Mouse (Mus musculus) hindbrain, embryonic 12.5 days (tissue): Measurements from ENCODE around the gene Fam50b. TPM values are rescaled to one million over a fixed set of nuclear protein-coding genes. Genes with fewer than 3 reads are reported as not detected.

Source experiments
- ATAC-seq: fragments of 200-750 bp; cut with Nextera tagmentation; 2 replicates; pipeline ENCODE4 v1.8.0; 2017; ENCODE audit warnings: moderate TSS enrichment; ENCODE audit not compliant: low FRiP score
- H3K27ac ChIP-seq: fragments of 300-500 bp; sonication (generic); 2 replicates; pipeline ENCODE4 v1.5.1; 2016; ENCODE audit warnings: mild to moderate bottlenecking
- H3K27me3 ChIP-seq: fragments of 300-500 bp; sonication (generic); 2 replicates; pipeline ENCODE4 v1.6.1; 2016; ENCODE audit warnings: mild to moderate bottlenecking
- H3K36me3 ChIP-seq: fragments of 300-500 bp; sonication (generic); 2 replicates; pipeline ENCODE4 v1.6.1; 2016; ENCODE audit warnings: mild to moderate bottlenecking
- H3K4me1 ChIP-seq: fragments of 300-500 bp; sonication (generic); 2 replicates; pipeline ENCODE4 v1.6.1; 2016
- H3K4me2 ChIP-seq: fragments of 300-500 bp; sonication (generic); replicated peaks from 2 replicates; pipeline ENCODE4 v1.6.1; 2016; ENCODE audit warnings: mild to moderate bottlenecking
- H3K4me3 ChIP-seq: fragments of 300-500 bp; sonication (generic); 2 replicates; pipeline ENCODE4 v1.5.1; 2016; ENCODE audit warnings: mild to moderate bottlenecking
- H3K9ac ChIP-seq: fragments of 300-500 bp; sonication (generic); 2 replicates; pipeline ENCODE4 v1.6.1; 2016; ENCODE audit warnings: mild to moderate bottlenecking, moderate library complexity
- H3K9me3 ChIP-seq: fragments of 300-500 bp; sonication (generic); replicated peaks from 2 replicates; pipeline ENCODE4 v1.6.1; 2016; ENCODE audit warnings: mild to moderate bottlenecking
- WGBS: fragments of 180-500 bp; shearing (Covaris S2); methylation state at CpG from one replicate; pipeline ENCODE4 v1.1.7; 2016; 5-methylcytosine and 5-hydroxymethylcytosine counted together
- polyA plus RNA-seq: library from polyadenylated mRNA; unstranded; fragments of >200 nt; fragmentation: Nextera tagmentation; extraction: Ambion mirVana; gene quantifications from 2 replicates; pipeline ENCODE4 v1.2.1, GENCODE M21; 2016

The Fam50b gene
- polyA plus RNA-seq, 1 experiment from 2014 or later: 0.17 TPM

DNA sequence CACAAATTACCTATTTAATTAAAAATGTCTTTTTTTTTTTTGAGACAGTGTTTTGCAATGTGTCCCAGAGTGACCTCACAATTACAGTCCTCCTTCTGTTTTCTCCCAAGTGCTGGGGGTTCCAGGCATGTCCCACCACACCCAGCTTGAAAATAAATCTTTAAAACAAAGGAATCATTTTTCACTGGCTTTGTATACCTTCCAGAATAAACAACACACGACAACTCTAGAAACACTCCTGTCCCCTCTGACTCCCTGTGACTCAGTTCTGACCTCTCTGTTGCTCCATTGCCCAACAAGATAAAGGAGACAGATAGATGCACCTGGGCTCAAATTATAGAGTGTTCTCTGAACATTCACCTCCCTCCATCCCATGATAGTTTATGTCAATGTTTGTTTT, 21.8 kb upstream of the Fam50b start:
- Histone ChIP-seq H3K36me3 (no peaks in the 10 kb centered on the region), H3K9ac (no peak overlapping the region), H3K4me1 (peaks cover 17% of the 10 kb centered on the region), H3K27ac (no peak overlapping the region), H3K4me3 (no peak overlapping the region), H3K27me3 (no peaks in the 10 kb centered on the region), H3K4me2 (no peak overlapping the region), H3K9me3 (no peaks in the 10 kb centered on the region)
- WGBS: 72% methylated on average over 1 of the region's 1 CpGs
- ATAC-seq: no peak

- no peak for ATAC-seq
- Histone ChIP-seq H3K27me3 (no peaks in the 10 kb centered on the region), H3K36me3 (no peaks in the 10 kb centered on the region), H3K4me1 (peaks cover 20% of the 10 kb centered on the region), H3K9ac (no peak overlapping the region), H3K9me3 (no peaks in the 10 kb centered on the region), H3K4me2 (no peak overlapping the region), H3K4me3 (no peak overlapping the region), H3K27ac (no peak overlapping the region)
- 48% methylated on average over 7 of the region's 7 CpGs for WGBS
Measured at GRCm38 (mm10) chr13:34715437-34715838, 19.2 kb upstream of the Fam50b start.

DNA sequence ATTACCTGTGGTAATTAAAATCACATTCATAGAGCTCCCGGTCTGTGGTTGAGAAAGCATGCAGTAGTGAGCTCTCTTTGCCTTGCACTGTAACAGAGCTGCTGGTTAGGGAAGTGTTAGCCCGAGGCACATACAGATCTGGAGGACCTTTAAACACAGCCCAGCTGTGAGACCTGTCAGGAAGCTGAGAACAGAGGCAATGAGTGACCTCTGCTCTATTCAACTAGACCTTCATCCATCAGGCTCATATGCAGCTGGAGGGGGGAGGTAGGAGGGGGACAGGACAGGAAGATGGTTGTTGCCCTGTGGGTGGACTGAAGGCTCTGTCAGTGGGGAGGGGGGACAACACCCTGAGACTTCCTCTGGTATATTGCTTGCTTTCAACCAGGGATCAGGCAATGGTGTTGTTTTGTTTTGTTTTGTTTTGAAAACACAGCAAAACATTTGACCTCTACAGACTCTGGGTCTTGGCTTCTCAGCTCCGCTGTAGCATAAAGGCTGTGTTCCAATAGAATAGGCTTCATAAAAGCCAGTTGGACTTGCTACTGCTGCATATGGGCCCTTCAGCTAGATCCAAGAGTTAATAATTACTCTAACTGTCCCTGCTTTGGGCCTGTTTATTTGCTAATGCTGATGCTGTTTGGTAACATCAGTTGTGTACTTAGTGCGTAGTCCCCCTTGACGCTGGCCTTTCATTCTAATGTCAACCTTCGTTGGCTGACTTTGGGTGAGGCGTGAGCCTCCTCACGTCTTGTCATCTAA, 9.6 kb upstream of the Fam50b start:
- Histone ChIP-seq H3K4me3 (no peak overlapping the region), H3K9me3 (no peaks in the 10 kb centered on the region; the same call in 1 of the 2 replicates), H3K27ac (no peak overlapping the region), H3K9ac (no peak overlapping the region), H3K27me3 (no peaks in the 10 kb centered on the region), H3K4me2 (no peak overlapping the region), H3K4me1 (peaks cover 18% of the 10 kb centered on the region), H3K36me3 (no peaks in the 10 kb centered on the region)
- no peak for ATAC-seq
- WGBS: 72% methylated on average over 8 of the region's 8 CpGs

GRCm38 (mm10) chr13:34725800-34726476, 8.7 kb upstream of the Fam50b start:
- no peak overlapping the region for H3K9ac ChIP-seq
- peaks cover 18% of the 10 kb centered on the region for H3K4me1 ChIP-seq
- ATAC-seq: 0 out of 2 replicates have a peak, but pooled peaks have one; percentile 26
- no peaks in the 10 kb centered on the region for H3K36me3 ChIP-seq
- no peaks in the 10 kb centered on the region; the same call in 1 of the 2 replicates for H3K9me3 ChIP-seq
- H3K4me3 ChIP-seq: no peak overlapping the region
- WGBS: 41% methylated on average over 9 of the region's 9 CpGs
- no peaks in the 10 kb centered on the region for H3K27me3 ChIP-seq
- peak overlapping the region; percentile 24 for H3K4me2 ChIP-seq
- peak overlapping the region; percentile 62; the same call in 1 of the 2 replicates for H3K27ac ChIP-seq

- Histone ChIP-seq H3K36me3 (no peaks in the 10 kb centered on the region), H3K9me3 (no peaks in the 10 kb centered on the region; the same call in 1 of the 2 replicates), H3K27me3 (no peaks in the 10 kb centered on the region), H3K4me2 (peak overlapping the region; percentile 24), H3K9ac (no peak overlapping the region), H3K4me1 (peaks cover 18% of the 10 kb centered on the region), H3K27ac (peak overlapping the region; percentile 62; the same call in 1 of the 2 replicates), H3K4me3 (no peak overlapping the region)
- ATAC-seq: 0 out of 2 replicates have a peak, but pooled peaks have one; percentile 43
- WGBS: 65% methylated on average over 8 of the region's 8 CpGs
Measured at GRCm38 (mm10) chr13:34726477-34726805, 8.2 kb upstream of the Fam50b start.

- H3K9ac ChIP-seq: no peak overlapping the region
- no peaks in the 10 kb centered on the region; the same call in 1 of the 2 replicates for H3K9me3 ChIP-seq
- H3K4me1 ChIP-seq: peaks cover 18% of the 10 kb centered on the region
- no peak overlapping the region for H3K4me2 ChIP-seq
- H3K36me3 ChIP-seq: no peaks in the 10 kb centered on the region
- H3K27me3 ChIP-seq: no peaks in the 10 kb centered on the region
- 91% methylated on average over 2 of the region's 2 CpGs for WGBS
- ATAC-seq: no peak
- H3K27ac ChIP-seq: 0 out of 2 replicates have a peak overlapping the region, but pooled peaks have one; percentile 62
- H3K4me3 ChIP-seq: no peak overlapping the region
Measured at GRCm38 (mm10) chr13:34727060-34727459, 7.6 kb upstream of the Fam50b start.

- Histone ChIP-seq H3K27ac (no peak overlapping the region), H3K9me3 (no peaks in the 10 kb centered on the region; the same call in 1 of the 2 replicates), H3K9ac (no peak overlapping the region), H3K27me3 (no peaks in the 10 kb centered on the region), H3K4me2 (no peak overlapping the region), H3K4me3 (no peak overlapping the region), H3K36me3 (no peaks in the 10 kb centered on the region), H3K4me1 (peaks cover 2% of the 10 kb centered on the region; the same call in 1 of the 2 replicates)
- no peak for ATAC-seq
- 90% methylated on average over 6 of the region's 6 CpGs for WGBS
Measured at GRCm38 (mm10) chr13:34731551-34731950, 3.1 kb upstream of the Fam50b start.

DNA sequence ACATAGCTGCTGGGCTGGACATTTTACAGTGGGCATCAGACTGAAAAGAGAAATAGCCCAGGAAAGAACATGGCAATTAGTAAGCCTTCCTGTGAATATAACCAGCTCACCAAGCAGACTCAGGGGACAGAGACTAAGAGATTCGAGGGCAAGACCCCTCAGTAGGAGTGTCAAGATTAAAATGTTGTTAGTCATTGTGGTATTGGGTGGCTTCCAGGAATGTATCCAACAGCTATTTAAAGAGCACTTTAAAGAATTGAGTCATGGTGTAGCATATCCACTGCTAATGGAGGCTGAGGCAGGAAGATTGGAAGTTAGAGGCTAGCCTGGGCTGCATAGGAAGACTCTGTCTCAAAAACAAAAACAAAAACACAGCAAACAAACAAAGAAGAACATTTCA, 870 bp upstream of the Fam50b start:
- H3K27me3 ChIP-seq: no peaks in the 10 kb centered on the region
- WGBS: 98% methylated on average over 1 of the region's 1 CpGs
- no peak for ATAC-seq

GRCm38 (mm10) chr13:34737968-34738698, 3.5 kb downstream of the Fam50b start:
- ATAC-seq: no peak
- H3K4me1 ChIP-seq: no peaks in the 10 kb centered on the region
- H3K4me2 ChIP-seq: no peak overlapping the region
- no peak overlapping the region for H3K27ac ChIP-seq
- no peak overlapping the region for H3K4me3 ChIP-seq
- no peak overlapping the region for H3K9ac ChIP-seq
- 81% methylated on average over 7 of the region's 7 CpGs for WGBS
- H3K36me3 ChIP-seq: no peaks in the 10 kb centered on the region
- no peaks in the 10 kb centered on the region for H3K27me3 ChIP-seq
- no peaks in the 10 kb centered on the region for H3K9me3 ChIP-seq

More for the DNA sequence above, 870 bp upstream of the Fam50b start:
- Histone ChIP-seq H3K27ac (no peak overlapping the region), H3K9ac (no peak overlapping the region), H3K4me2 (no peak overlapping the region), H3K9me3 (no peaks in the 10 kb centered on the region; the same call in 1 of the 2 replicates), H3K4me3 (no peak overlapping the region), H3K4me1 (no peaks in the 10 kb centered on the region), H3K36me3 (no peaks in the 10 kb centered on the region)

- no peaks in the 10 kb centered on the region for H3K9me3 ChIP-seq
- no peak overlapping the region for H3K9ac ChIP-seq
- no peak for ATAC-seq
- H3K4me2 ChIP-seq: no peak overlapping the region
- H3K27me3 ChIP-seq: no peaks in the 10 kb centered on the region
- H3K4me1 ChIP-seq: no peaks in the 10 kb centered on the region
- 79% methylated on average over 1 of the region's 1 CpGs for WGBS
- no peak overlapping the region for H3K4me3 ChIP-seq
- H3K27ac ChIP-seq: no peak overlapping the region
- H3K36me3 ChIP-seq: no peaks in the 10 kb centered on the region
Measured at GRCm38 (mm10) chr13:34738699-34738973, 4.0 kb downstream of the Fam50b start.

- WGBS: 76% methylated on average over 3 of the region's 3 CpGs
- Histone ChIP-seq H3K36me3 (no peaks in the 10 kb centered on the region), H3K27ac (no peak overlapping the region), H3K4me2 (no peak overlapping the region), H3K9me3 (no peaks in the 10 kb centered on the region), H3K4me3 (no peak overlapping the region), H3K27me3 (no peaks in the 10 kb centered on the region), H3K4me1 (no peaks in the 10 kb centered on the region), H3K9ac (no peak overlapping the region)
- no peak for ATAC-seq
Measured at GRCm38 (mm10) chr13:34739071-34739470, 4.4 kb downstream of the Fam50b start.

DNA sequence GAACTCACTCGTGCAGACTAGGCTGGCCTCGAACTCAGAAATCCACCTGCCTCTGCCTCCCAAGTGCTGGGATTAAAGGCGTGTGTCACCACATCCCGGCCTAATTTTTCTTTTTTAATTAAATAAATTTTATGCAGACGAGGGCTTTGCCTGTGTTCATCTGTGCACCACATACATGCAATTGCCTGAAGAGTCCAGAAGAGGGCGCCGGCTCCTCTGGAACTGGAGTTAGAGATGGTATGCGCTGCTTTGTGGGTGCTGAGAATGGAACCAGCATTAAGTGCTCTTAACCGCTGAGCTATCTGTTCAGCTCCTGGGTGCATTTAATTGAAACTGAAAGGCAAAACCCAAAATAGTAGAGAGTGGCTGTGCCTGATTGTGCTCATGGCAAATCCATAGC, 6.6 kb downstream of the Fam50b start:
- H3K9ac ChIP-seq: no peak overlapping the region
- H3K4me3 ChIP-seq: no peak overlapping the region
- H3K4me1 ChIP-seq: no peaks in the 10 kb centered on the region
- no peaks in the 10 kb centered on the region for H3K27me3 ChIP-seq
- no peaks in the 10 kb centered on the region for H3K36me3 ChIP-seq
- no peak overlapping the region for H3K4me2 ChIP-seq
- H3K9me3 ChIP-seq: no peaks in the 10 kb centered on the region
- no peak for ATAC-seq
- H3K27ac ChIP-seq: no peak overlapping the region
- WGBS: 84% methylated on average over 9 of the region's 9 CpGs
